Mouse (Mus musculus) heart, postnatal 0 days (tissue): ENCODE results near the gene Dlg2.

Experiments used
- CTCF ChIP-seq: IDR thresholded peaks from 2 replicates; pipeline ENCODE4 v1.5.1; 2016; ENCODE audit warnings: antibody characterized with exemption, control low read depth, low read depth
- EP300 ChIP-seq: IDR thresholded peaks from 2 replicates; pipeline ENCODE4 v1.6.1; 2016; ENCODE audit warnings: antibody characterized with exemption, low read depth

GRCm38 (mm10) chr7:90630546-90630945, 154.1 kb downstream of the Dlg2 start:
- TF ChIP-seq CTCF (no peak), EP300 (no peak)
